Comparison of ENCODE assay signal across 8 mouse cellular contexts in the genomic region with DNA sequence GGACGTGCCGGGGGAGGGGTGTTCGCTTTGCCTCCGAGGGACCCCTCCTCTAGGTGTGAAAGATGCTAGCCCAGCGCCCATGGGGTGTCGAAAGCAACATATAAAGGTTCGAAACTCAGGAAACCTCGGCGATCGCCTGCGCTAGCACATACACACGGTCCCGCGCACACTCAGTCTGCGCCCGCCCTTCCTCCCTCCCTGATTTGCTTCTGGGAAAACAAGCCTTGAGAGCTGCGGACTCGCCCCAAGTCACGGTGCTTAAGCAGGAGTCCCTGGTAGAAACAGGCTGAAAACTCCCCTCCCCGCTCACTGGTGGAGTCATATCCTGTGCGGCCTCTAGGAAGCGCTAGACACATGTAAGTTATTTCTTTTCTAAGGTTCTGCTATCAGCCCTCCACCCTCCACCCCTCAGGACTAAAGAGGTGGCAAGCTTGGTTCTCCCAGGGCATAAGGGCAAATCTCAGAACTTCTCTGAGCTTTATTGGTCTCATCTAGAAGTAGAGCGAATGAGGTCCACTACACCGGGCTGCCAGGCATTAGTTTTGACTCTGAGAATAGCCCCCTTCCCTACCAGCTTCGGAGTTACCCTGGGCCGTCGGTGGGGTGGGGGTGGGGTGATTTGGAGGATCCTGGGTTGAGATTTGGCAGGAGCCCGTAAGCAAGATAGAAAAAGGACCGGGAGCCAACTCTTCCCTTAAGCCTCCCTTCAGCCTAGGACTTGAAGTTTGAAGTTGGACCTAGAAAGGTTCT. TPM values are rescaled to one million over a fixed set of nuclear protein-coding genes. Genes with fewer than 3 reads are reported as not detected.
DNase-seq lines count a peak whose midpoint lies in the region; ATAC-seq and TF ChIP-seq lines count a peak whose summit lies in the region.

No protein-coding gene starts in this region.

- peak; percentile 96 to 97 for DNase-seq in heart, postnatal 10 days
- peak; percentile 92 to 95 for DNase-seq in kidney, postnatal 4 days
- DNase-seq in neural tube, embryonic 11.5 days (ENCODE audit: low spot score): peak; percentile 90

- peak overlapping the region; percentile 56 for H3K27ac ChIP-seq in ES-Bruce4 (ENCODE audit: insufficient read depth, low read length)
- peak overlapping the region; percentile 98 for H3K27ac ChIP-seq in forebrain, embryonic 13.5 days
- peak overlapping the region; percentile 85 for H3K27ac ChIP-seq in liver, embryonic 15.5 days (replicated peaks)
- H3K27ac ChIP-seq in neural tube, embryonic 11.5 days (ENCODE audit: low read depth, low read length): peak overlapping the region; percentile 96
- peak overlapping the region; percentile 100 for H3K27ac ChIP-seq in stomach, embryonic 16.5 days (ENCODE audit: low read length)

- peak overlapping the region; percentile 88 for H3K4me3 ChIP-seq in ES-Bruce4 (ENCODE audit: low read depth, low read length)
- peak overlapping the region; percentile 86 for H3K4me3 ChIP-seq in forebrain, embryonic 13.5 days
- peak overlapping the region; percentile 62 for H3K4me3 ChIP-seq in liver, embryonic 15.5 days (replicated peaks)
- H3K4me3 ChIP-seq in neural tube, embryonic 11.5 days (ENCODE audit: low read depth, low read length): peak overlapping the region; percentile 84
- H3K4me3 ChIP-seq in stomach, embryonic 16.5 days (replicated peaks; ENCODE audit: low read length): peak overlapping the region; percentile 93

- under 1% methylated on average over 29 of the region's 29 CpGs for WGBS in forebrain, embryonic 13.5 days
- under 1% methylated on average over 29 of the region's 29 CpGs for WGBS in liver, embryonic 15.5 days (ENCODE audit: insufficient replicate concordance)
- WGBS in neural tube, embryonic 11.5 days: under 1% methylated on average over 29 of the region's 29 CpGs
- WGBS in stomach, embryonic 16.5 days: under 1% methylated on average over 29 of the region's 29 CpGs

- H3K4me1 ChIP-seq in ES-Bruce4 (ENCODE audit: control insufficient read depth, insufficient read depth, low read length): no peaks in the 10 kb centered on the region
- peaks cover 38% of the 10 kb centered on the region for H3K4me1 ChIP-seq in forebrain, embryonic 13.5 days
- peaks cover 24% of the 10 kb centered on the region for H3K4me1 ChIP-seq in liver, embryonic 15.5 days (replicated peaks)
- peaks cover 9% of the 10 kb centered on the region; the same call in 1 of the 2 replicates for H3K4me1 ChIP-seq in neural tube, embryonic 11.5 days (ENCODE audit: control insufficient read depth, insufficient read depth, low read length)
- peaks cover 17% of the 10 kb centered on the region for H3K4me1 ChIP-seq in stomach, embryonic 16.5 days (ENCODE audit: control insufficient read depth, insufficient read depth, low read length)

- peak overlapping the region; percentile 85 for H3K9ac ChIP-seq in ES-Bruce4 (ENCODE audit: low read depth, poor library complexity, severe bottlenecking)
- H3K9ac ChIP-seq in forebrain, embryonic 13.5 days: peak overlapping the region; percentile 80
- peak overlapping the region; percentile 66 for H3K9ac ChIP-seq in liver, embryonic 15.5 days
- peak overlapping the region; percentile 75 for H3K9ac ChIP-seq in neural tube, embryonic 11.5 days (ENCODE audit: low read length)
- H3K9ac ChIP-seq in stomach, embryonic 16.5 days (ENCODE audit: low read length): peak overlapping the region; percentile 91

- peak; percentile 43 for ATAC-seq in cerebellum, adult (ENCODE audit: insufficient number of reproducible peaks, low FRiP score, low TSS enrichment)
- ATAC-seq in forebrain, embryonic 13.5 days: peak; percentile 44
- ATAC-seq in liver, embryonic 15.5 days (ENCODE audit: insufficient read depth): peak; percentile 27
- ATAC-seq in neural tube, embryonic 11.5 days (ENCODE audit: insufficient read depth, low FRiP score, low TSS enrichment): peak; percentile 48
- peak; percentile 68 for ATAC-seq in stomach, embryonic 16.5 days (ENCODE audit: insufficient read depth, low FRiP score)

- no peak; the same call in 1 of the 2 replicates for TF ChIP-seq EP300 in ES-Bruce4 (IDR thresholded peaks at IDR 0.05; ENCODE audit: insufficient read depth, low read depth, low read length)

- TF ChIP-seq CTCF in ES-Bruce4 (IDR thresholded peaks at IDR 0.05; ENCODE audit: low read depth, low read length): peak; percentile 64

- TF ChIP-seq POLR2A in ES-Bruce4 (IDR thresholded peaks at IDR 0.05; ENCODE audit: insufficient read depth, low read length): no peak

- H3K4me2 ChIP-seq in forebrain, embryonic 13.5 days: peak overlapping the region; percentile 91
- H3K4me2 ChIP-seq in liver, embryonic 15.5 days: peak overlapping the region; percentile 82
- peak overlapping the region; percentile 62 for H3K4me2 ChIP-seq in neural tube, embryonic 11.5 days (ENCODE audit: low read depth)
- peak overlapping the region; percentile 73 for H3K4me2 ChIP-seq in stomach, embryonic 16.5 days (ENCODE audit: low read depth, low read length)

- no peaks in the 10 kb centered on the region for H3K9me3 ChIP-seq in ES-Bruce4 (replicated peaks; ENCODE audit: control insufficient read depth, insufficient read depth, low read length, poor library complexity, severe bottlenecking)
- no peaks in the 10 kb centered on the region for H3K9me3 ChIP-seq in forebrain, embryonic 13.5 days (replicated peaks)
- H3K9me3 ChIP-seq in liver, embryonic 15.5 days (replicated peaks): no peaks in the 10 kb centered on the region
- H3K9me3 ChIP-seq in neural tube, embryonic 11.5 days (ENCODE audit: control insufficient read depth, low read length): no peaks in the 10 kb centered on the region
- no peaks in the 10 kb centered on the region for H3K9me3 ChIP-seq in stomach, embryonic 16.5 days (replicated peaks; ENCODE audit: control insufficient read depth, low read length)

- no peaks in the 10 kb centered on the region for H3K36me3 ChIP-seq in ES-Bruce4 (ENCODE audit: control insufficient read depth, insufficient read depth, low read length, poor library complexity, severe bottlenecking)
- H3K36me3 ChIP-seq in forebrain, embryonic 13.5 days (ENCODE audit: poor library complexity, severe bottlenecking): no peaks in the 10 kb centered on the region
- H3K36me3 ChIP-seq in liver, embryonic 15.5 days (replicated peaks): no peaks in the 10 kb centered on the region
- no peaks in the 10 kb centered on the region for H3K36me3 ChIP-seq in neural tube, embryonic 11.5 days (ENCODE audit: control insufficient read depth, insufficient read depth, low read length)
- H3K36me3 ChIP-seq in stomach, embryonic 16.5 days (ENCODE audit: control insufficient read depth, insufficient read depth, low read length): no peaks in the 10 kb centered on the region

- intact Hi-C loops in heart, postnatal 10 days (cut with DNase I): loop anchor here (2.0 to 5.0 kb wide), 6 partner anchors 229 to 689 kb away; no protein-coding TSS in a partner anchor

- H3K27me3 ChIP-seq in ES-Bruce4 (ENCODE audit: control insufficient read depth, insufficient read depth, low read length, poor library complexity, severe bottlenecking): no peaks in the 10 kb centered on the region
- H3K27me3 ChIP-seq in forebrain, embryonic 13.5 days: no peaks in the 10 kb centered on the region
- peaks cover 72% of the 10 kb centered on the region for H3K27me3 ChIP-seq in liver, embryonic 15.5 days
- no peaks in the 10 kb centered on the region for H3K27me3 ChIP-seq in neural tube, embryonic 11.5 days (ENCODE audit: control insufficient read depth, insufficient read depth, low read length)
- no peaks in the 10 kb centered on the region for H3K27me3 ChIP-seq in stomach, embryonic 16.5 days (ENCODE audit: control insufficient read depth, insufficient read depth, low read length)

RNA-seq across cellular contexts. Expression of gene Jun, which starts 1.2 kb away (rescaled TPM):
- polyA plus RNA-seq in ES-Bruce4 (2011; ENCODE audit: insufficient read depth, insufficient read length, low read depth, missing spikeins): 16.7 and 17.9 TPM in 2 replicates
- 87.2 and 97.6 TPM in 2 replicates for polyA plus RNA-seq in forebrain, embryonic 13.5 days (2015; fragmentation: Nextera tagmentation; extraction: Ambion mirVana)
- 10 to 100 TPM; 58.9 to 65.6 TPM for total RNA-seq in heart, postnatal 10 days (2021)
- 5.9 and 7.6 TPM in 2 replicates for polyA plus RNA-seq in liver, embryonic 15.5 days (2015; fragmentation: Nextera tagmentation; extraction: Ambion mirVana)
- polyA plus RNA-seq in neural tube, embryonic 11.5 days (2014; fragmentation: Nextera tagmentation; extraction: Ambion mirVana): 49.6 and 52.9 TPM in 2 replicates
- polyA plus RNA-seq in stomach, embryonic 16.5 days (2015; fragmentation: Nextera tagmentation; extraction: Ambion mirVana): 90.7 and 107 TPM in 2 replicates

Comparison
In these comparisons a context has a peak if more than half of its experiments do, and no peak if none do; other contexts are left out.
1. Peak in every context shown above with its lines: DNase-seq, ATAC-seq, H3K4me3 ChIP-seq and H3K27ac ChIP-seq.